Mouse (Mus musculus) liver, embryonic 11.5 days (tissue): Measurements from ENCODE around the gene 6430628N08Rik. TPM values are rescaled to one million over a fixed set of nuclear protein-coding genes. Genes with fewer than 3 reads are reported as not detected.

Experiments used
- ATAC-seq: fragments of 200-750 bp; cut with Nextera tagmentation; replicated peaks from 2 replicates; pipeline ENCODE4 v1.8.0; 2017; ENCODE audit warnings: moderate number of reproducible peaks, mild to moderate bottlenecking, moderate TSS enrichment, moderate library complexity; ENCODE audit not compliant: low FRiP score
- DNase-seq: peaks from one replicate; pipeline ENCODE4 v3.0.0-alpha.2; 2017; ENCODE audit warnings: low spot score
- H3K27ac ChIP-seq: fragments of 300-500 bp; sonication (generic); 2 replicates; pipeline ENCODE4 v1.5.1; 2014; ENCODE audit warnings: mild to moderate bottlenecking, low read depth, low read length, control low read depth
- H3K27me3 ChIP-seq: fragments of 300-500 bp; sonication (generic); replicated peaks from 2 replicates; pipeline ENCODE4 v1.6.1; 2014; ENCODE audit warnings: low read length, mixed read lengths; ENCODE audit not compliant: control insufficient read depth, insufficient read depth
- H3K36me3 ChIP-seq: fragments of 300-500 bp; sonication (generic); 2 replicates; pipeline ENCODE4 v1.6.1; 2014; ENCODE audit warnings: mild to moderate bottlenecking, low read length, moderate library complexity, mixed read lengths; ENCODE audit not compliant: control insufficient read depth, insufficient read depth
- H3K4me1 ChIP-seq: fragments of 300-500 bp; sonication (generic); replicated peaks from 2 replicates; pipeline ENCODE4 v1.6.1; 2014; ENCODE audit warnings: low read length, mixed read lengths; ENCODE audit not compliant: control insufficient read depth, insufficient read depth
- H3K4me2 ChIP-seq: fragments of 300-500 bp; sonication (generic); 2 replicates; pipeline ENCODE4 v1.6.1; 2014; ENCODE audit warnings: mild to moderate bottlenecking, control low read depth, moderate library complexity
- H3K4me3 ChIP-seq: fragments of 300-500 bp; sonication (generic); 2 replicates; pipeline ENCODE4 v1.5.1; 2014; ENCODE audit warnings: low read depth, low read length, control low read depth
- H3K9ac ChIP-seq: fragments of 300-500 bp; sonication (generic); 2 replicates; pipeline ENCODE4 v1.6.1; 2014; ENCODE audit warnings: low read depth, low read length, control low read depth
- H3K9me3 ChIP-seq: fragments of 300-500 bp; sonication (generic); 2 replicates; pipeline ENCODE4 v1.6.1; 2016; ENCODE audit warnings: low read length, inconsistent platforms, mixed read lengths; ENCODE audit not compliant: control insufficient read depth
- WGBS: fragments of 180-500 bp; shearing (Covaris S2); extraction: QIAGEN DNeasy Blood & Tissue Kit; methylation state at CpG from one replicate; pipeline ENCODE4 v1.1.7; 2014; 5-methylcytosine and 5-hydroxymethylcytosine counted together
- polyA plus RNA-seq: library from polyadenylated mRNA; unstranded; fragments of >200 nt; fragmentation: Nextera tagmentation; extraction: Ambion mirVana; gene quantifications from 2 replicates; pipeline ENCODE4 v1.2.1, GENCODE M21; 2014

6430628N08Rik gene
- polyA plus RNA-seq, 1 experiment from 2014 or later = not detected

DNA sequence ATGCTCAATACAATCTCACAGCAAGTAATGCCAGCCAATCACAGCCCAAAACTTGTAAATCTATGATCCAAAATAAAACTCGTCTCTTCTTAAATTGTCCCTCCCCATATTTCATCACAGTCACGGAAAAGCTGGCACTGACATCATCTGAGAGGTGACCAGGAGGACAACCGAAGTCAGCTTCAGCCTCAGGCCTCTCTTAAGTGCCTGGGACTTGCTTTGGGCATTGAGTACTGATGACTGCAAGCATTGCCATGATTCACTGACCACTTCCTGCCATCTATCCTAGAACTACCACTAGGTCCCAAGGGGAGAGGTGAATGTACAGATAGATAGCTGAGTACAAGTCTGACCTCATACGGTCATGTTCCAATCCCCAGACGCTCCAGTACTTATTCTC, 32.2 kb downstream of the 6430628N08Rik start:
- Histone ChIP-seq H3K27me3 (peaks cover 33% of the 10 kb centered on the region), H3K27ac (no peak overlapping the region)
- 76% methylated on average over 5 of the region's 5 CpGs for WGBS

DNA sequence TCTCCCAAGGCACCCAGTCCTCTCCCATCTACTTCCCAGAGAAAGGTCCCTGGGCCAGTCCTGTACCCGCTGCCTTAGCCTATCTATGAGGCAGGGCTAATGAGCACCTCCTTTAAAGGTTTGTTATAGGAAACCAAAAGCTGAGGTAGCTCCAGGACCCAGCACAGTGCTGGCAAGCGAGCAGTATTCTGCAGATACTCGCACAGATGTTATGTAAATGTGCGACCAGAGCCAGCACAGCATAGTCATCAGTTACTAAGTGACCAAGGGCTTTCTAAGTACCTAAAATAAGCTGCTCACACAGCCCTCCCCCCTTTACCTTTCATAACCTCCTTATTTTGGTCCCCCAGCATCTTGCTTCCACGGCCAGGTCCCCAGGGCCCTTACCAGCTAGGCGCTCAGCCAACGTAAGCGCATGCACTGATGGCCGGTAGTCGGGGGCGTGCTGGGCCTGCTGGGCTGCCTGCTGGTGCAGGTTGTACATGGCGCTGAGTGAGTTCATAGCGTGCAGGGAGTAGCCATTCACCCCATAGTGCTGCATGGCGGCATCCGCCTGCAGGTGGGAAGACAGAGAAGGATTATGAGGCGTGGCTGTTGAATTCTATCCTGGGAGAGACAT, 32.9 kb downstream of the 6430628N08Rik start:
- DNase-seq (no peak), ATAC-seq (no peak)
- H3K4me3 ChIP-seq = no peak overlapping the region
- H3K36me3 ChIP-seq = no peaks in the 10 kb centered on the region
- no peak overlapping the region for H3K27ac ChIP-seq
- H3K27me3 ChIP-seq = peaks cover 31% of the 10 kb centered on the region
- no peak overlapping the region for H3K9ac ChIP-seq
- 70% methylated on average over 16 of the region's 16 CpGs for WGBS
- no peaks in the 10 kb centered on the region for H3K4me1 ChIP-seq
- no peak overlapping the region for H3K4me2 ChIP-seq
- H3K9me3 ChIP-seq = no peaks in the 10 kb centered on the region

More for the DNA sequence above, 32.2 kb downstream of the 6430628N08Rik start:
- Histone ChIP-seq H3K4me3 (no peak overlapping the region), H3K4me2 (no peak overlapping the region), H3K9ac (no peak overlapping the region), H3K4me1 (no peaks in the 10 kb centered on the region), H3K9me3 (no peaks in the 10 kb centered on the region), H3K36me3 (no peaks in the 10 kb centered on the region)
- ATAC-seq = no peak
- DNase-seq = no peak

DNA sequence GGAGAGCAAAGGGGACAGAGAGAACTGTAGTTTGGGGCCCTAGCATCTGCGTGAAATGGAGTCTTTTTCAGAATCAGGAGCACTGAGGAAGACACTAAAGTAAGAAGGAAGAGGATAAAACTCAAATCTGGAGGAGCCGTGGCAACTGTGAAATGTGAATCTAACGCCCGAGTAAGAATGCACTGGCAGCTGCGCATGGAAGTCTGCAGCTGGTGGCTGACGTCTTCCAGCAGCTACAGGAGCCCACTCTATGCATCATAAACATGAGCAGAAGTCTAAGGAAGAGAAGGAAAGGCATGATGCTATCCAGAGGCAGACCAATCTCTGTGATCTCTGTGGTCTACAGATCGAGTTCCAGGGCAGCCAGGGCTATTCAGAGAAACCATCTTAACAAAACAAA, 37.2 kb downstream of the 6430628N08Rik start:
- no peak for ATAC-seq
- H3K4me1 ChIP-seq = no peaks in the 10 kb centered on the region
- H3K4me3 ChIP-seq = no peak overlapping the region
- no peaks in the 10 kb centered on the region for H3K9me3 ChIP-seq
- no peak overlapping the region for H3K27ac ChIP-seq
- DNase-seq = no peak
- WGBS = 51% methylated on average over 7 of the region's 7 CpGs
- H3K27me3 ChIP-seq = peaks cover 66% of the 10 kb centered on the region
- H3K9ac ChIP-seq = no peak overlapping the region
- no peaks in the 10 kb centered on the region for H3K36me3 ChIP-seq
- H3K4me2 ChIP-seq = no peak overlapping the region

DNA sequence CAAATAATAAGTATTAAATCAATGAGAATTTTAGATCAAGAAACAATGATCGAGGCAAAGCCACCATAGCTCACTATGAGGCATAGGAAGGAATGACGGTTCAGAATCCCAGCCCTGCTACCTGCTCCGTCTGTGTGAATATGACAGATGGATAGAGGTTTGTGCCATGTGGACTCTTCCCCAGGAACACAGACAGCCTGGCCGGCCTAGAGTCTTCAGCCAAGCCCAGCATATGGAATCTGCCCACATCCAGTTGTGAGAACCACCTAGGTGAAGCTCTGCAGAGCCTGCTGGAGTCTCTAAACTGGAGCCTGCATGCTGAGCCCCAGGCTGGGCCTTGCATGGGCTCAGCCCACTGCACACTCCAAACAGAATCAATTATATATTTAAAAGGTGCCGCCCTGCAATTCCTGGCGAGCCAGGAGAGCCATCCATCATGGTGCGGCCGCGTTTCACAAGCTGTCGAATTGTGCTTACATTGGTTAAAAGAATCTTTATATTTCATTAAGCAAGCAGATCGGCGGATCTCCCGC, 41.2 kb downstream of the 6430628N08Rik start:
- ATAC-seq (no peak), DNase-seq (no peak)
- Histone ChIP-seq H3K27ac (no peak overlapping the region), H3K36me3 (no peaks in the 10 kb centered on the region), H3K9me3 (no peaks in the 10 kb centered on the region), H3K4me1 (no peaks in the 10 kb centered on the region), H3K4me2 (no peak overlapping the region), H3K4me3 (no peak overlapping the region), H3K27me3 (peaks cover 89% of the 10 kb centered on the region), H3K9ac (no peak overlapping the region)
- 49% methylated on average over 13 of the region's 13 CpGs for WGBS

DNA sequence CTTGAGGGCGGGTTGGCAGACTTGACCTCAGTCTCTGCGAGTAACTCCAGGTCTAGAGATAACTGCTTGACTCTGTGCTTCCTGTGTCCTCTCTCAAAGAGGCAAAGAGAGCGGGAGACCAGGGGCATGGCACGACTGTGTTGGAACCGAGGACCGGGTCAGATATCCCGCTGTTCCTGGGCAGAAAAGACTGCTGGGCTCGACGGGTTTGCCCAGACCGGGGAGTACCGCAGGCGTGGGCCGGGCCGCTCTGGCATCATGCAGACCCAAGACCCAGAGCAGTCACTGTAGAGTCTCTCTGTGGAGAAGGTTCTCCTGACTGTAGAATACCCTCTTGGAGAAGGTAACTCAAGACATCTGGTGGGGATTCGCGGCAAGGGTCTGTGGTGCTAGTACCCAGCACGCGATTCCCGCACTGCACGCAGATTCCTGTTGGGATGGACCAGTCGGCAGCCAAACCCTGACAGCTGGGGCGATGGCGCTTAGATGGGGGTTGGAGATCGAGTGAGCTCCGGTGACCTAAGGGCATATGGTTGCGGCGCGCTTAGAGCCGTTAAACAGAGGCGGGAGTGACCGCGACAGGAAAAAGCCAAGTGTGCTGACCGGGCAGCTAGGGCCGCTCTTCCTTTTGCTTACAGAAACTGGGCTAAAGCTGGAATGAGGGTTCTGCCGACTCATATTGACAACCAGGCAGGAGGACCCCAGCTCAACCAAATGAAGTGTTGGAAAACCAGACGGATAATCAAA, 45.5 kb downstream of the 6430628N08Rik start:
- no peaks in the 10 kb centered on the region for H3K4me1 ChIP-seq
- no peak overlapping the region for H3K4me2 ChIP-seq
- H3K9ac ChIP-seq = no peak overlapping the region
- peaks cover 100% of the 10 kb centered on the region for H3K27me3 ChIP-seq
- H3K9me3 ChIP-seq = no peaks in the 10 kb centered on the region
- DNase-seq = peak; percentile 49
- no peak for ATAC-seq
- no peak overlapping the region for H3K4me3 ChIP-seq
- H3K27ac ChIP-seq = no peak overlapping the region
- WGBS = 2% methylated on average over 36 of the region's 36 CpGs
- no peaks in the 10 kb centered on the region for H3K36me3 ChIP-seq

DNA sequence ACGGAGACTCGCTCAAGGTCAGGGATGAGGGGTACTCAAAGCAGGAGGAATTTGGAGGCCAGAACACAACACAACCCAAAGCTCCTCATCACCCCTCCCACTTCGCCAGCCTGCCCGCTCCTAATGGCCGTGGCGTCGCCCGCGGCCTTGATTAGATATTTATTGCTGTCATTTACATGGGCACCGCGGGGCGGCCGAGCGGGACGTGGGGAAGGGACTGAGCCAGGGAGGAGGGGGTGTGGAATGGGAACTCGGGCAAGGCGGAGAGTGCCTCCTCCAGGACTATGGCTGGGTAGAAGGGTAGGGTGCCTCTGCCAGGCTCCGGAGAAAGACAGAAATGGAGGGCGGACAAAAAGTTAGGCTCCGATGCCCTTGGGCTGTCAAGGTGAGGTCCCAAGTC, 46.2 kb downstream of the 6430628N08Rik start:
- H3K27ac ChIP-seq = no peak overlapping the region
- WGBS = 2% methylated on average over 20 of the region's 20 CpGs
- H3K4me3 ChIP-seq = no peak overlapping the region
- peaks cover 100% of the 10 kb centered on the region for H3K27me3 ChIP-seq
- no peak overlapping the region for H3K4me2 ChIP-seq
- H3K4me1 ChIP-seq = no peaks in the 10 kb centered on the region
- H3K9me3 ChIP-seq = no peaks in the 10 kb centered on the region
- no peak for ATAC-seq
- no peak overlapping the region for H3K9ac ChIP-seq
- DNase-seq = no peak
- H3K36me3 ChIP-seq = no peaks in the 10 kb centered on the region

DNA sequence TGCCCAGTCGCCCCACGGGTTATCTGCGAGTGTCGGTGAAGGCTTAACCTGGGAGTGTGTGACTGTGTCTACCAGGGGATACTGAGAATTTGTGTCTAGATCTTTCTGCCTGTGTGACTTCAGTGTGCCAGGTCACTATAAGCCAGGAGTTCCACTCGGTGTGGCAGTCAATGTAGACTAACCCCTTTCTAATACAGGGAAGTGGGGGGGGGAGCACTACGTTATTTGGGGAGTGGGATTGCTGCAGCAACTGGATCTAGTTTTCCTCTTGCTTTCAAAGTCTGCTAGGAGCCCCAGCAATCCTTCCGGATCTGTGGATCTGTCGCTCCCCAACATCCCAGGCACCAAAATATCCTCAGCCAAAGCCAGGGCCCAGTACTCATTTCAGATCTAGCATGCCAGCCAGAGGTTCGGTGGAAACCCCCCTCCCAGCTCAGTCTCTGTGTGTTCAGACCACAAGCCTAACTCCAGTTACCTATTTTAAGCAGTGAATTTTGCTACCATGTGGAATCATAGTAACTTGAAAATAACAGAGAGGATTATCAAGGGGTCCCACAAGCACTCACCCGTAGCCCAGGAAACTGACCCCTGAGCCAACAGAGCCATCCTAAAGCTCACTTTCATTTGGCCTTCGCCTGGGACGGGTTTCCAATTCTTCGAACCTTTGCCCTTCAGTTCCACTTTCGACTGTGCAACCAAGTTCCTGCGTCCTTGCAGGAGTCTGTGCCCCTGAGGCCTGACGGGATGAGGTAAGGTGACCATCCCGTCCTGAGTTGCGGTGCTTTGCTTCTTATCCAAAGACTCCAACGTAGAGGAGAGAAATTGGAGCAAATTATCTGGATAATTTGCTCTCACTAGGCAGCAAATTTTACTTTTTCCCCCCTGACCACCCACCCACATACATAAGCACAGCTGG, 46.9 kb downstream of the 6430628N08Rik start:
- H3K27me3 ChIP-seq = peaks cover 100% of the 10 kb centered on the region
- H3K9ac ChIP-seq = no peak overlapping the region
- no peak overlapping the region for H3K4me3 ChIP-seq
- H3K9me3 ChIP-seq = no peaks in the 10 kb centered on the region
- H3K36me3 ChIP-seq = no peaks in the 10 kb centered on the region
- H3K4me1 ChIP-seq = no peaks in the 10 kb centered on the region
- no peak overlapping the region for H3K27ac ChIP-seq
- ATAC-seq (no peak), DNase-seq (no peak)
- H3K4me2 ChIP-seq = no peak overlapping the region
- WGBS = 6% methylated on average over 19 of the region's 19 CpGs

DNA sequence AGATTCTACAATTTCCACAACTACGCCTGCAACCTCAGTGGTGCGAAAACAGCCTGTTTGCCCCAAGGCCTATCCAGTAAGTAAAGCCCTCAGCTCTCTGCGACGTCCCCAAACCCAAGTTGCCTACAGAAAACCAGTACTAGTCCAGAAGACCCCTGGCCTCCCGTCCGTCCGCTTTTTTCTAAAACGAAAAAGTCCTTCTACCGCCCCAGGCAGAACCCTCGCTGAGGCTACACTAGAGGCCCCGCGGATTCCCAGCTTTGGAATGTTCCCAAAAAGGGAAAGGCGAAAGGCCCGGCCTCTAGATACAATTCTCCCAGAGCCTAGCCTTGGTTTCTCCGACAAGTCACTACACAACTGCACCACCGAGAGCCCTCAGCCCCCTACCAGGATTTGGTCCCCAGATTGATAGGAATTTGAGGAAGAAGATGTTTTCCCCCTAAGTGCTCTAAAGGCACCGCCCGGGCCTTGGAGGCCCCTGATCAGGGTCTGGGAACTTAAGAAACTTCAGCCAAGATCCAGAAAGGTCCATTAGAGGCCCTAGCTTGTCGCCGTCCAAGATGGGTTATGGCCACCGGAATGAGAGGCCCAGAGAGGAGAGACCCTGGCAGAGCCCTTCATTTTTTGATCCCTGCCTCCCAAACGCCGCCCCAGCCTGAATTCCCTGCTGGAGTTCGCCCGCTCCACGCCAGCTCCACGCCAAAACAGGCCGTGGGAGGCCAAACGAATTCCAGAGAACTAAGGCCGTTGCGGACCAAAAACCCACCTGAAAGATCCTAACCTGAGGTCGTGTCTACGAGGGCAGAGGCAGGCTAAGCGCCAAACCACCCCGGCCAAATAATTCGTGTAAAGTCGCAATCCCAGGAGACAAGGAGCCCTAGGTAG, 48.1 kb downstream of the 6430628N08Rik start:
- Histone ChIP-seq H3K9ac (no peak overlapping the region), H3K4me1 (no peaks in the 10 kb centered on the region), H3K4me2 (no peak overlapping the region), H3K9me3 (no peaks in the 10 kb centered on the region), H3K4me3 (no peak overlapping the region), H3K27ac (no peak overlapping the region), H3K36me3 (no peaks in the 10 kb centered on the region), H3K27me3 (peaks cover 100% of the 10 kb centered on the region)
- ATAC-seq (no peak), DNase-seq (peak; percentile 64)
- WGBS = 3% methylated on average over 37 of the region's 37 CpGs
